Mouse (Mus musculus): ENCODE results near the gene Tes3-ps.

Tes3-ps gene

DNA sequence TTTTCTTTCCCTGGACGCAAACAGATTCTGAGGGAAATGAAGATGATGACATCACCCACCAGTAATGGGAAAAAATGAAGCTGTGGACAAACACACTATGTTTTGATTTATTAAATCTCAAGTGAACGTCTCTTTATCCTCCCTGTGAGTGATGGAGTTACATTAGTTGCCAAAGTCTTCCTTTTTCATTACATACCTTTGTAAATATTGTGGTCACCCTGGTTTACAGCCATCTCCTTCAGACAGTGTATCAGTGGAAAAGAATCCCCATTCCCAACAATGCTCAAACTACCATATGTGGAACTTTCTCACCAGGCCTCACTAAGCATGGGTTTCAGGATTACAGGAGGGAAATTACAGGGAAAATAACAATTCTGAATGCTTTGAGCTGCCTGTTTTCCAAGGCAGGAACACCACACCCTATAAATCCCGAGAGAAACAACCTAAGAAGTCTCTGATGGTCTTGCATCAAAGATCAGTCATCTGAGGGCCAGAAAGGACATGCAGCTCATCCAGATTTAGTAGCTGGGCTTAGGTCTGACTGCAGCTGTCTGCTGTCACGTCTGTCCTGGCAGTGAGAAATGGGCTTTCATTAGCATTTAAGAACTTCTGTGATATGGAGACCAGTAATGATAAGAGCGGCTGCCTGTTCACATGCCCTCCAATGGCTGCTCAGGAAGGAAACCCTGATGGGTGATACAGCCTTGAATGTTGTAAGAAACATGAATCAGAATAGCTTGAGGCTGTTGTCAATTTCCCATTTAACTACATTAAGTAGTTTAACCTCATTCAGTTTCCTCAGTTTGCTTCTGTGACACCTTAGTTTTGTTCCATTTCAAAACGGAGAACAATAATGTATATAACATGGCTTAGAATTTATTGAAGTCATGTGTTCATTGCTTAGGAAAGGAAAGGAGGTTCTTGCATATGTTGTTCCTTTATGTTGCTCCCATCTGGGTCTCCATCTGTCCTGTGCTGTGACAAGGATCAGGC, at the start of gene Tes3-ps:
Gene Tes3-ps (plus strand): TSS at position 943 of the 993 bp plus-strand sequence.
- DNase-seq (ENCODE audit: low spot score in 2 of 2) = no peak

DNA sequence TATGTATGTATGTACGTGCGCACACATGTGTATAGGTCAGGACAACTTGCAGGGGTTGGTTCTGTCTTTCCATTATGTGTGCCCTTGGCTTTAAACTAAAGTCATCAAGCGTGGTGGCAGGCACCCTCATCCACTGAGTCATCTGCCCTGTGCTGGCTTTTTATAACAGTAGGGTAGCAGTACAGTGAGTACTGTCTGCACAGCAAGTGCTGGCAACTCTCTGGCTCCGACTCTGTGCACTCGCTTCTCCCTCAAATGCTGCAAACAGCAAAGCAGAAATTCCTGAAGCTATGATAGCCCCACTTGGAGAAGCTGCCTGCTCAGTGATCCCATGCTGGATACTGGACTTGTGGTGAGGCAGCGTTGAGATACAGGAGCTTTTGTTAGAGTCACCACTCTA, 48.7 kb upstream of the Tes3-ps start:
- DNase-seq (ENCODE audit: low spot score in 2 of 2) = no peak

DNA sequence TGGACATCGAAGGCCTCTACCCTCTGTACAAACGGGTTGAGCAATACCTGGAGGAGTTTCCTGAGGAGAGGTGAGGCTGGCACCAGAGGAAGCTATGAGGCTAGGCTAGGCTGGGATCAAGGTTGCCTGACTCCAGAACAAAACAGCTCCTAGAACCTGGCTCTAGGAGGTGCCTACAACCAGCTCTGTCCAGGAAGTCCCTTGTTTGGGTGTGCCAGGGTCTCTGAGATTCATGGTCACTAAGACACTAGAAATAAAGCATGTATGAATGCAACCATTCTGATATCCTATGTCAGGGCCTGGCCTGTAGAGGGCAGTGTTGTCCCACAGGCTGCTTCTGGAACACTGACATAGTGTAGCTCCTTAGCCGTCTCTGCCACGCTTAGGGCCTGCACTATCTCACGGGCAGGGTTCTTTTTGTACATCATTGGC, 43.8 kb upstream of the Tes3-ps start:
- DNase-seq (ENCODE audit: low spot score in 2 of 2) = peak; percentile 58 to 78

GRCm38 (mm10) chr13:49460276-49460675, 32.8 kb upstream of the Tes3-ps start:
- no peak for DNase-seq (ENCODE audit: low spot score in 2 of 2)

DNA sequence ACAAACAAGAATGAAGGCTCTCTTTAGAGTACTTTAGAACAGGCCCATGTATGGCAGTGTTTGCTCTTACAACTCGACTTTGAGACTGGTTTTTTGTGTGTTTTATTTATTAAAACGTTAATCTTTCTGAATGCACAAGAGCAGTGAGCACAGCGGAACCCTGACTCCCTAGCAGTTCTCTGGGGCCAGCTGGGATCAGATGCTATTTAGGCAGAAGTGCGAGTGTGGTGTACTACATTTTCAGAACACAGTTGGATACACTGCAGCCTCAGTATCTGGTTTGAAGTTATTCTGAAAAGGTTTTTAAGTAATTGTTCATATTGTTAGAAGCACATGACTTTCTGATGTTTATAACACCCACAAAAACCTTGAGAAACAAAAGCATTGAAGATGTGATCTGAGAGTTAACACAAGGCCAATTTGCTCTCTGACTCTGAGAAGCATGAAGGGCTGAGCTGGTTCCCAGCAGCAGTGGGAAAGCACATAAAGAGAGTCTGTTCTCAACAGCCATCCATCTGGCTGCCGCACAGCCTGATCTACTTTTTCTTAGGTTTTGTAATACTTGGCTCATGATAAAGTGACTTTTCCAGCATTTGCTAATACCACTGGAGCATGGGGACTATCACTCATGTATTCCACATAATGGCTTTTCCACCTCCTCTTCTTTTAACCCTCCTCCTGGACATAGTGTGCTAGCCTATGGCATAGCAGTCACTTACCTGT, 32.3 kb upstream of the Tes3-ps start:
- DNase-seq (ENCODE audit: low spot score in 2 of 2) = no peak

GRCm38 (mm10) chr13:49461458-49462132, 31.5 kb upstream of the Tes3-ps start:
- DNase-seq (ENCODE audit: low spot score in 2 of 2) = no peak

GRCm38 (mm10) chr13:49462921-49463320, 30.2 kb upstream of the Tes3-ps start:
- no peak for DNase-seq (ENCODE audit: low spot score in 2 of 2)

DNA sequence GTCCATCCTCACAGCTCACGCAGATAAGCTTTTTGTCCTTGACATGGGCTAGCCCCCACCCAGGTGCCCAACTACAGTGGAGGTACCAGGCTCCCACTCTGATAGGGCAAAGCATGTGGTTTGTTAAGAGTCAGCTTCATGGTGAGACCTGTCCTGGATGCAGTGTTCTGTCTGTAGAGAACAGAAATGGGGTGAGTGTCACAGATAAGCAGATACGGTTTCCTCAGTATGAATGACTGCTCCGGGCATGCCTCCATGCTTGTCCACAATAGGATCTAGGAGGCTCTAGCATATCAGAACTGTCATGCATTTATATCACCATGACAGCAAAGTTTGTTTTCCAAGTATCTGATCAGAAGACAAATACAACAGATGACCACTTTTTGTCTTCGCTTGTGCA, 27.2 kb upstream of the Tes3-ps start:
- no peak for DNase-seq (ENCODE audit: low spot score in 2 of 2)

GRCm38 (mm10) chr13:49466393-49467075, 26.6 kb upstream of the Tes3-ps start:
- no peak for DNase-seq (ENCODE audit: low spot score in 2 of 2)

DNA sequence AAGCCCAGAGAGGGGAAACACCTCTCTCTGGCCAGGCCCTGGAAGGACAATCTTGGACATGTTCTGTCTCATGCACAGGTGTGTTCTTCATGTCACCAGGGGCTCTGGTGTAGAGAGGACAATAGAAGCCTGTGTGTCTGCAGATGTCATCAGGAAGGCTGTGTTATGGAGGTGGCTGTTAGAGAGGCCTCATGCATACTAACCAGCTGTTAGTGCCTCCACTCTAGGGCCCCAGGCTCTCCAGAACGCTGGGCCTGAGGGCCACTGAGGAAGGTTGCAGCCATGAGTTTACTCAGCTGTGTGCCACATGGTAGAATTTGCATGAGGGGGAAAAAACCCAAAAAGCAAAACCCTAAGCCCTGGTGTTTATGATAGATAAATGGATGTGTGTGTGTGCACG, 25.5 kb upstream of the Tes3-ps start:
- DNase-seq (ENCODE audit: low spot score in 2 of 2) = no peak

DNA sequence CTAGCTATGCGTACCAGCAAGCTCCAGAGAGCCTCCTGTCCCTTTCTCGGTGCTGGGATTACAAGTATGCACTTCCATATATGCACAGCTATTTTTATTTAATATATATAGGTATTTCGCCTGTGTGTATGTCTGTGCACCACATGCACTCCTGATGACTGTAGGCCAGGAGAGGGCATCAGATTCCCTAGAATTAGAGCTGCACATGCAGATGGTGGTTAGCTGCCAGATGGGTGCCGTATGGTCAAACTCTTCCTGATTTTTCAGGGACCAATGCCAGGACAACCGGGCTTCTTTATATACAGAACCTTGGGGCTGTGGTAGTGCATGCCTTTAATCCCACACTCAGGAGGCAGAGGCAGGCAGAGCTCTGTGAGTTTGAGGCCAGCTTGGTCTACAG, 24.1 kb upstream of the Tes3-ps start:
- DNase-seq (ENCODE audit: low spot score in 2 of 2) = no peak

GRCm38 (mm10) chr13:49470319-49470718, 22.8 kb upstream of the Tes3-ps start:
- DNase-seq (ENCODE audit: low spot score in 2 of 2) = no peak

DNA sequence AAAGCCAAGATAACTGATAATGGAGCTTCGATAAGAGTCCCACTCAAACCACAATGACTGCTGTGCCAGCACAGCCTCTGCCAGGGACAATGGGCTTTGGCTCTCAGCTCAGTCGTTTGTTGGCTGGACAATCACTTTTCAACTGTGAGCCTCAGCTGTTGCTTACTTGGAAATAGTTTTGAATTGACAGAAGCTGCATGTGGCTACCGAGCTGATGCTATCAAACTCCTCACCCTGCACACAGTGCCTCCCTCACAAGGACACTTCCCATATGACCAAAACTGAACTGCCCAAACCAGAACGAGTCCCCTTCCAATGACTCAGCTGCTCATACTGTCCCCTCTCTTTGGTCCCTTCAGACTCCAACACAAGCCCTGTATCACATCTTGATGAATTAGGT, 22.3 kb upstream of the Tes3-ps start:
- DNase-seq (ENCODE audit: low spot score in 2 of 2) = no peak

DNA sequence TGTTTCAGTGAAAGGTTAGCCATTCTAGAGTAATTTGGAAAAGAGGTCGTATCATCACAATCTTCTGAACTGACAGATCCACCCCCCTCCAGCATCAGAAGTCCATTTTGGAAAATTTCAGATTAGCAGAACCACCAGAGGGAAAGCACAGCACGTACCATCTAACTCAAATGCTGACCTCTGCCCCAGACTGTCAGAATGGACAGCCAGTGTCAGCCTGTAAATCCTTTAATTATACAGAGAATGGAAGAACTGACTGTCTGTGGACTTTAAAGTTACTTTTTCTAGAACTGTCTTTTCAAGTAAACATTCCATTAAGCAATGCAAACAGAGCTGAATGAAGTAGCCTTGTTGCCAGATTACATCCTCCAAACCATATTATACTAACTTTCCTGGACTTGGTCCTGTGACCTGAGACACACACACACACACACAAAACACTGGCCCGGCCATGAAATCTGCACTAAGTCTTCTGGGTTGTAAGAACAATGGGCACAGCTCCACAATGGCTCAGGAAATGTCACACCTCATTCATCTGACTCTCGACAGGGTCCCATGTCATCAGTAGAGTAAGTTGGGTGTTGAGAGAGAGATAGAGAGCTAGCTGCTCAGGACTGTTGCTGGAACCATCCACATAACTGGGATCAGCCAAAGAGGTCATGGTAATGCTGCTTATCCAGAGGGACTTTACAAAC, 21.0 kb upstream of the Tes3-ps start:
- DNase-seq (ENCODE audit: low spot score in 2 of 2) = no peak

GRCm38 (mm10) chr13:49472676-49473005, 20.5 kb upstream of the Tes3-ps start:
- DNase-seq (ENCODE audit: low spot score in 2 of 2) = no peak

- no peak for DNase-seq (ENCODE audit: low spot score in 2 of 2)
These were observed 15.2 kb upstream of the Tes3-ps start for GRCm38 (mm10) chr13:49477887-49478286.

DNA sequence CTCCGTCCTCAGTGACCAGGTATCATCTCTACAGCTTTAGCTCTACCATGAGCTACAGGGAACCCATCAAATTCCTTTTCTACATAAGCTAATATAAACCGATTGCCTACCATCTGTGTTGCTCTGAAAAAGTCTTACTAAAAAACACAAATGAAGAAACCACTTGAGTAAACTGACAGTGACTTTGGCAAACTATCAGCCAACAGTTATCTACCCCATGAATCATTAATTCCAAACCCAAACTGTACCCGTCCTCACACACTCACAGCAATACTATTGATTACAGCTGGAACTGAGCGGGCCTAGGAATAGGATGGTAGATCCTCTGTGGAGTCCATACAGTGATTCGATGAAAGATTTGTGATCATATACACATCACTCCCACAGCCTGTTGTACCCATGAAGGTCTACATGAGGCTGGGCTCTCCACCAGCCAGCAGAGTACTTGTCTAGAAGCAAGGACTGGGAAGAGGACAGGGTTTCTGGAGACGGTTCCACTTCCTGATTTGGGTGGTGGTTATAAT, 14.2 kb upstream of the Tes3-ps start:
- no peak for DNase-seq (ENCODE audit: low spot score in 2 of 2)

DNA sequence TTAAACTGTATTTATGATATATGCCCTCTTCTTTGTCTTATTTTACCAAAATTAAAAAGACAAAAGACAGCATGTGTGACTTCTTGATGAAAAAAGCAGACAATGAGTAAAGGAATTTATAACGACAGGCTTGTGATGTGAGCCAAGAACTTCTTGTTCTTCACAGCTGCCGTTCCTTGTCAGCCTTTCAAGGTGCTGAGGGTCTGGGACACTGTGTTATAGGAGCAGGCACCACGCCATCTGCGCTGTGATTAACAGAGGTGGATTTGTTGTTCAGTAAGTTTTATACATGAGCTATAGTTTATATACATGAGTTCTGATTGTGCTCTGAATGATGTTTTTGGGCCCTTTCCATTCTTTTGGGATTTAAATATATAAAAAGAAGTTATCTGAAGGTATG, 13.7 kb upstream of the Tes3-ps start:
- DNase-seq (ENCODE audit: low spot score in 2 of 2) = no peak

DNA sequence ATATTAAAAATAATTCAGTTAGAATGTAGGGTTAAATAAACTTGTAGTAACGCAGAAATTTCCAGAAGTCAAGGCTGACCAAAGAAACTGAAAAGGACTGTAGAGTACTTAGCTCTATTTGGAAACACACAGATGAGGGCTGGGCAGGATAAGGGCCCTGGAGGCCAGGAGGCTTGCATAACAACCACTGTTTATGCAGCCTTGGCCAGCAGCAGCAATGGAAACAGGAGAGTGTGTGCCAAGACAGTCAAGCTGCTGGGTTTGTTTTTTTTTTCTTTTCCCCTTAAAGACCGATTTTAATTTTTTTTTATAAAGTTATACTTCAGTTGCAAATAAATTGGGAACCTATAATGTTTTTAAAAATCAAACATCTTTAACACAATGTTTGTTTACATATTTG, 13.1 kb upstream of the Tes3-ps start:
- DNase-seq (ENCODE audit: low spot score in 2 of 2) = no peak

- DNase-seq (ENCODE audit: low spot score in 2 of 2) = no peak
These were observed 12.6 kb upstream of the Tes3-ps start for GRCm38 (mm10) chr13:49480551-49480950.

DNA sequence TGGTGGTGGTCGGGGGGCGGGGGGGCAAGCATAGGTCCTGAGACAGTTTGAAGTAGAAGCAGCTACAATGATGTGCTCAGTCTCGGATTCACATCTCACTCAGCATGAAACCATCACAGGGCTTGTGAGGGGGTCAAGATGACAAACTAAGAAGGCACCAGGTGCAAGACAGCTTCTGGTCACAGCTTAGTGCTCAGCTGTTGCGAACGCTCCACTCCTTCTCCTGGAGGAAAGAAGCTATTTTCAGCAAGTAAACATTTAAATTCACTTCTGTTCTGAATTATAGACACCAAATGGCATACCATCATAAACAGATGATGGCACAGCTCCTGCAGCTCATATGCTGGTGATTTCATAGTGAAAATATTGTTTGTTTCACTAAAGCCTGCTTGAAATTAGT, 7.7 kb upstream of the Tes3-ps start:
- DNase-seq (ENCODE audit: low spot score in 2 of 2) = no peak

All from frontal cortex, postnatal 14 days (tissue).